Mouse (Mus musculus): ENCODE results near the gene Cpb2. TPM values are rescaled to one million over a fixed set of nuclear protein-coding genes. Genes with fewer than 3 reads are reported as not detected.

The Cpb2 gene
- polyA plus RNA-seq, 1 experiment from 2014 or later = not detected

DNA sequence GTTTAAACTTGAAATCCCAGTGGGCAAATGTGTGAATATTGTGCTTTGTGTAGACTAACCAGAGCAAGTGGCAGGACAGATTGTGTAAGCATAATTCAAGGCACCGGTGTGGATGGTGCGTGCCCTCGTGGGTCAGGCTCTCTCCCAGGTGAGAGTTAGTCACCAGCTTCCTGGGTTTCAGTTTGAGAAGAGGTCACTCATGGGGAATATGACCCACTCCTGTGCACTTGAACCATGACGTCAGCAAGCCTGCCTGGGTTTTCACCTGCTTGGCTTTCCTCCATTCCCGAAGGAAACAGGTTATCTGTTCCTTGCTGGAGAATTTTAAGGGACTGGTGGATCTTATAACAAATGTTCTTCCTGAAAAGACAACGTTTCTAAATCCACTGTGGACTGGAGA is 19.7 kb upstream of the Cpb2 start:
- Histone ChIP-seq H3K4me1 (peaks cover 6% of the 10 kb centered on the region), H3K27ac (no peak overlapping the region), H3K4me2 (replicated peaks) (no peak overlapping the region), H3K9ac (no peak overlapping the region), H3K36me3 (no peaks in the 10 kb centered on the region), H3K27me3 (no peaks in the 10 kb centered on the region), H3K9me3 (replicated peaks) (no peaks in the 10 kb centered on the region), H3K4me3 (no peak overlapping the region)
- ATAC-seq (ENCODE audit: low FRiP score) = no peak
- WGBS = 81% methylated on average over 6 of the region's 6 CpGs

DNA sequence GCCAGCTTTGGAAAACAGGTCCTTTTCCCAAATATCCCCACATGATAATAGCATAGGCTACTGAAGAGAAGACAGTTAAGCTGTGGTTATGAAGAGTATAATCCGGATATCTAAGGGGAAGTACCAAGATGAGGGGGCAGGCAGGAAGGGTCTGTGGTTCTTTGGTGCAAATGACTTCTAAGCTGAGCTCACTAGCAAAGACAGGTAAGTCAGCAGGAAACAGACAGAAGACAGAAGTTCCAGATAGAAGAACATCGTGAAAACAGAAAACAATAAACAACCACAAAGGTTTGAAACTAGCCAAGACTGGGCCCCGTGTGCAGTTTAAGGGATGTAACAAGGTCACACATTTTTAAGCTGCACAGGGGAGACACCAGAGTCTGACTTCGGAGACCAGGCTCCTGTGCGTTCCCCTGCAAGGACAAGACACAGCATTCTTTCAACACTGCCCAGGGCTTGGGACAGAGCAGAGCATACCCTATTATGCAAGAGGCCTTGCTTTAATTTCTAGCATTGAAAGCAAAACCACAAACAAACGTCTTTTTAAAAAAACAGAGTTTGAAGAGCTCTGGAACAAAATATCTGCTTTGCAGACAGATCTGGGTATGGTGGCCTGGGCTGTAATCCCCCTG is 14.5 kb upstream of the Cpb2 start:
- H3K27me3 ChIP-seq = no peaks in the 10 kb centered on the region
- H3K9me3 ChIP-seq (replicated peaks) = no peaks in the 10 kb centered on the region
- no peaks in the 10 kb centered on the region for H3K36me3 ChIP-seq
- WGBS = 77% methylated on average over 6 of the region's 6 CpGs
- no peak overlapping the region for H3K9ac ChIP-seq
- H3K4me2 ChIP-seq (replicated peaks) = no peak overlapping the region
- H3K4me3 ChIP-seq = no peak overlapping the region
- ATAC-seq (ENCODE audit: low FRiP score) = no peak
- H3K27ac ChIP-seq = no peak overlapping the region
- H3K4me1 ChIP-seq = no peaks in the 10 kb centered on the region; the same call in 1 of the 2 replicates

DNA sequence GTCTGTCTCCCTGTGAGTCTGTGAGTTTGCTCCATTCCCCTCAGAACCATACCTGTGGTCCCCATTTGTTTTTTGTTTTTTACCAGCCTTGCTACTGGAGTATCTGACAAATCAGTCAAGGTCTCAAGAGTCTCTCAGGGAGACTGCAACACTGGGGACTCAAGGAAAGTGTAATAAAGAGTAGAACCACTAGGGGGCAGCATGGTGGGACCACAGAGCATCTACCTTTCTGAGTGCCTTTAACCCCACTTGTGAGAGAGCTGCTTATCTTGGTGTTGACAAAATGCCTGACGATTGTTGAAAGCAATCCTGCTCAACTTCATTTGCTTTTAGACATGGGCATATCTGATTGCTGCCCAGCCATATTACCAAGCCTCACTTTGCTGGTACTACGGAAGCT is 12.3 kb upstream of the Cpb2 start:
- Histone ChIP-seq H3K4me1 (no peaks in the 10 kb centered on the region; the same call in 1 of the 2 replicates), H3K4me2 (replicated peaks) (no peak overlapping the region), H3K4me3 (no peak overlapping the region), H3K27me3 (no peaks in the 10 kb centered on the region), H3K36me3 (no peaks in the 10 kb centered on the region), H3K9me3 (replicated peaks) (no peaks in the 10 kb centered on the region), H3K9ac (no peak overlapping the region), H3K27ac (no peak overlapping the region)
- WGBS = 69% methylated on average over 2 of the region's 2 CpGs
- ATAC-seq (ENCODE audit: low FRiP score) = no peak

DNA sequence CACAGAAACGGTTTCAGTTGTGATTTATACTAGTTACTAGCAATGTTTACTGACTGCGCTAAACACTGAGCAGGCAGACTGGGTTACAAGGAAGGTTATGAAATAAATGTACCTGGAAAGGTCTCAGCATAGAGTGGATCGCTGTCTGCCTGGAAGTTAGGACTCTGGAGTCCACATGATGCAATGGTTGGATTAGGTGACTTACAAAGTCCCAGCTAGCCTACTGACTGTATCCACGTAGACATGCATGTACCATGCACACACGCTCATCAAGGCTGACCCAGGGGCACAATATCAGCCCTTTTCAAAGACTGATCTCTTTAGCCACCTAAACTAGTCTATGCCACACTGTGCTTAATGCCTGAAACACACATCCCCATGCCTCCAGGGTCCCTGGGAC is 9.0 kb upstream of the Cpb2 start:
- Histone ChIP-seq H3K27ac (no peak overlapping the region), H3K4me3 (no peak overlapping the region), H3K9ac (no peak overlapping the region), H3K9me3 (replicated peaks) (no peaks in the 10 kb centered on the region), H3K36me3 (no peaks in the 10 kb centered on the region), H3K4me2 (replicated peaks) (no peak overlapping the region), H3K4me1 (peaks cover 12% of the 10 kb centered on the region), H3K27me3 (no peaks in the 10 kb centered on the region)
- 91% methylated on average over 5 of the region's 5 CpGs for WGBS
- ATAC-seq (ENCODE audit: low FRiP score) = no peak

DNA sequence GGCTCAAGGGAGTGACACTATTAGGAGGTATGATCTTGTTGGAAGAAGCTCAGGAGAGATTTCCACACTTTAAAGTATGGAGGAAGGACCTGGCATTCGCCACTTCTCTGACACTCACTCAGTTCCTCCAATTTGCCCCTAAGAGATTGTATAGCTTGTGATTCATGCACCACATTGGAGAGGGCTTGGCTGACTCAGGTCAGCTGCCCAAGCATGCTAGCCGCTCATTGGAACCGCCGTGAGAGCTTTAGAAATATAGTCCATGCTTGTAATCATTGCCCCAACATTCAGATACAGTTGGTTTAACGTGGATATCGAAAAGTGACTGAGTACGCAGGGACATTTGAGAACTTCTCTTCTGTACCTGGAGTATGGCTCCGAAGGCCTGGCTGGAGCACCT is 6.5 kb upstream of the Cpb2 start:
- H3K27me3 ChIP-seq = no peaks in the 10 kb centered on the region
- ATAC-seq (ENCODE audit: low FRiP score) = peak; percentile 48
- peaks cover 12% of the 10 kb centered on the region for H3K4me1 ChIP-seq
- H3K4me3 ChIP-seq = no peak overlapping the region
- H3K36me3 ChIP-seq = no peaks in the 10 kb centered on the region
- peak overlapping the region; percentile 25 for H3K4me2 ChIP-seq (replicated peaks)
- 75% methylated on average over 8 of the region's 8 CpGs for WGBS
- H3K9me3 ChIP-seq (replicated peaks) = no peaks in the 10 kb centered on the region
- no peak overlapping the region for H3K9ac ChIP-seq
- H3K27ac ChIP-seq = peak overlapping the region; percentile 66

DNA sequence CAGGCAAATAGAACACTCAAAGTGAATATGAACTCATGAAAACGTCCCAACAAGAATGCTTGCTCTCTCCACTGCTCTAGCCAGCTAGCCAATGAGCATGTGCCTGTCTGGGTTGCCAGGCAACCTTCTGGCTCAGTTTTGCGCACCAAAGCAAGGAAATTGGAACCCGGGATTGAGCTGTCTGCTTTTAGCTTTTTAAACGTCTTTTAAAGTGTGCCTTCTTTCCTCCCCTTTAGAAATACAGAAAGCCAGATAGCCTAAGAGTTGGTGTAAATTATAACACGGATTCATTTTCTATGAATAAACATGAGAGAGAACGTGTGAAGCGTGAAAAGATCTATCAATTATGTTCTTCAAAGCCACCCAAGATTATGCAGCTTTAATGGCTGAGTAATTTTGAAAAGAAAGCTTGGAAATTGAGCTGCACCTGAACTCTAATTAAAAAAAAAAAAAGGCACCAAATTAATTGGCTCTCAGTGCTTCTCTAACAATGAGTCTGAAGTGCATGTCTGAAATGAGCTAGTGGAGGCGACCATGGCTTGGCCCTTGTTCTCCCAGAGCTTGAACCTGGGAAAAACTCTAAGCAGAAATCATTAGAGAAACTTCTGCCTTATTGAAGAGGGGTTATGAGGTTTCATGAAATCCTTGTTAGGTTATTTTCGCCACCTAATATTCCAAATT is 6.0 kb upstream of the Cpb2 start:
- Histone ChIP-seq H3K4me1 (peaks cover 12% of the 10 kb centered on the region), H3K9me3 (replicated peaks) (no peaks in the 10 kb centered on the region), H3K9ac (no peak overlapping the region), H3K27me3 (no peaks in the 10 kb centered on the region), H3K27ac (peak overlapping the region; percentile 66), H3K4me3 (no peak overlapping the region), H3K36me3 (no peaks in the 10 kb centered on the region), H3K4me2 (replicated peaks) (peak overlapping the region; percentile 25)
- peak; percentile 92 for ATAC-seq (ENCODE audit: low FRiP score)
- WGBS = 24% methylated on average over 9 of the region's 9 CpGs

DNA sequence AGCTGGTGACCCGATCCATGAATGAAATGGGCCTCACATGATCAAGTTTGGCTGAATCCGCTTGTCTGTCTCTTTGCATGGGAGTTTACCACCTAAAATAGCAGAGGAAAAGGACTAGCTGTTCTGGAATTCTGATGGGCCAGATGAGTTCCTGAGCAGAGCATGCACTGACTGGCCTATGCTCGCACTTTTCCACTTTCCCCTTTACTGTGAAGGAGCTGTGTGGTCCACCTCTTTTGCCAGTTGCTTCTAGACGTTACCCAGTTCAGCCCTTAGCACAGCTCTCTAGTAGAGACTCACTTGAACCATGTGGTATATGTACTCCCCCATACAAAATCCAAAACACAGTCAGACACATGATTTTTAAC is 5.5 kb upstream of the Cpb2 start:
- 73% methylated on average over 4 of the region's 4 CpGs for WGBS
- Histone ChIP-seq H3K9ac (no peak overlapping the region), H3K4me1 (peaks cover 12% of the 10 kb centered on the region), H3K9me3 (replicated peaks) (no peaks in the 10 kb centered on the region), H3K4me2 (replicated peaks) (no peak overlapping the region), H3K27me3 (no peaks in the 10 kb centered on the region), H3K27ac (peak overlapping the region; percentile 66), H3K36me3 (no peaks in the 10 kb centered on the region), H3K4me3 (no peak overlapping the region)
- 0 out of 2 replicates have a peak, but pooled peaks have one; percentile 33 for ATAC-seq (ENCODE audit: low FRiP score)

DNA sequence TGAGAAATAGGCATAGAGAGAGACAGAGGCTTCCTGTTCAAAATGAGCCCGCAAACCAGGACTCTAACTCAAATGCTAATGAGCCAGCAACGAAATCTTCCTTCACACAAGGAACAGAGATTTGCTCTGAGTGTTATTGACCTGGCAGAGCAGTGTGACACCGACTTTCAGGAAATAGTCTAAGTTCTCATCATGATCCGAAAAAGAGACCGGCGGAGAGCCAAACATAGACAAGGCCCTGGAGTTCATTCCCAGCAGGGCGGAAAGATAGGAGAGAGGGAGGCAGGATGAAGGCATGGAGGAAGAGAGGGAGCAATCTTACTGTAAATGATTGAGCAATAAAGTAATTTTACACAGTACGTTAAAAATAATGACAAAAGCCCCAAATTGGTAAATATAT is 5.0 kb upstream of the Cpb2 start:
- ATAC-seq (ENCODE audit: low FRiP score) = no peak
- H3K27ac ChIP-seq = no peak overlapping the region
- no peaks in the 10 kb centered on the region for H3K36me3 ChIP-seq
- WGBS = 83% methylated on average over 8 of the region's 8 CpGs
- H3K9ac ChIP-seq = no peak overlapping the region
- H3K4me1 ChIP-seq = peaks cover 12% of the 10 kb centered on the region
- no peaks in the 10 kb centered on the region for H3K27me3 ChIP-seq
- H3K4me2 ChIP-seq (replicated peaks) = no peak overlapping the region
- H3K4me3 ChIP-seq = no peak overlapping the region
- no peaks in the 10 kb centered on the region for H3K9me3 ChIP-seq (replicated peaks)

DNA sequence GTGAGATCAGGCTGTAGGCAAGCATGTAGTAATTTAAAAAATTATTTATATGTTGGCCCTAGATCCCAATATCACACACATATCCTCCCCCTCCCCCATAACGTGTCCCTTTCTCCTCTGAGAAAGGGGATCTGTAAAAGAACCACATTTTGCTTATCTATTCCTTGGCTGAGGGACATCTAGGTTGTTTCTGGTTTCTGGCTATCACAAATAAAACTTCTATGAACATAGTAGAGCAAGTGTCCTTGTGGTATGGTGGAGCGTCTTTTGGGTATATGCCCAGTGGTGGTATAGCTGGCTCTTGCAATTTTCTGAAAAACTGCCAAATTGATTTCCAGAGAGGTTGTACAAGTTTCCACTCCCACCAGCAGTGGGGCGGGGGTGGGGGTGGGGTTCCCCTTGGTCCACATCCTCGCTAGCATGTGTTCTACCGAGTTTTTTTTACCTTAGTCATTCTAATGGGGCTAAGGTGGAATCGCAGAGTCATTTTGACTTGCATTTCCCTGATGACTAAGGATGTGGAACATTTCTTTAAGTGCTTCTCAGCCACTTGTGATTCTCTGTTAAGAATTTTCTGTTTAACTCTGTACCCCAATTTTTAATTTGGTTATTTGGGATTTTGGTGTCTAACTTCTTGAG is 3.9 kb upstream of the Cpb2 start:
- Histone ChIP-seq H3K9ac (no peak overlapping the region), H3K36me3 (no peaks in the 10 kb centered on the region), H3K4me3 (no peak overlapping the region), H3K9me3 (replicated peaks) (no peaks in the 10 kb centered on the region), H3K27ac (no peak overlapping the region), H3K4me2 (replicated peaks) (no peak overlapping the region), H3K4me1 (peaks cover 12% of the 10 kb centered on the region), H3K27me3 (no peaks in the 10 kb centered on the region)
- ATAC-seq (ENCODE audit: low FRiP score) = no peak
- 86% methylated on average over 6 of the region's 6 CpGs for WGBS

DNA sequence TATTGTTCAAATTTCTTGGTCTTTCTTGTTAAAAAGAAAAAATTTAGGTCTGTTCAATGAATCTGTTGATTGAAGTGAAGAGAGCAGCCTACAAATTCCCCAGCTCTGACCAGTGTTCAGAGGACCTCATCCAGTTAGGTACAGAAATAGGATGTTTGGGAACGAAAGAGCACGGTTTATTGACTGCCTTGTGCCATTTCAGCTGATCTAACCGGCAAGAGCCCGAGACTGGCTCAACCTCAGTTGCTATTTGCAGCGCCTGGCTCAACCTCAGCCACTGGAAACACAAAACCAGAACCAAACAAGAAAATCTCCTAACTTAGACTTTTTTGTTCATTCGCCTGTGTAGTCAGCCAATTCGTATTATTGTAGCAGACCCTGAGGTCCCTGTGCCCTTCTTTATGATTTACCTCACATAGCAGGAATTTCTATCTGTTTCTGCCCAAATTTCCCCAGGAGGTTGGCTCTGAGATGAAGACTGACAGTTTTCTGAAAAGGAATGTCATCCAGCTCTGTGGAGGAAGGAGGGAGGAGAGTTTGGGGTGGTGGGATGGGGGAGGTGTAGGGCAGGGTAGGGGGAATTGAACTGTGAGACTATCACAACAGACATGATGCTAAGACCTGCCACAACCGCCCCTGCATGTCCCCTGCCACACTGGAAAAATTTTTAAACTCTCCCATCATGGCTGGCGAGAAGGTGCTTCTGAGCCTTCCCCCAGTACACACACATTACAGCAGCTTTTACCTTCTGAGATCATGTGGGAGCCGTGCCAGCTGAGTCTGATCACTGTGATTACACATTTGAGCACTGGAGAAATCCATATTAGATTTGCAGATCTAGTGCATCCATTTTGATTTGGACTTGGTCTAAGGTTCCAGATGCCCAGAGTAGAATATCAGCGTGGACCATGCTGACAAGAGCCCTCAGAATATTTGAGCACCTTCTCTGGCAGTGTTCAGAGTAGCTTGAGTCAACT is 4.2 kb downstream of the Cpb2 start:
- H3K9ac ChIP-seq = no peak overlapping the region
- no peaks in the 10 kb centered on the region for H3K9me3 ChIP-seq (replicated peaks)
- H3K36me3 ChIP-seq = no peaks in the 10 kb centered on the region
- H3K27me3 ChIP-seq = no peaks in the 10 kb centered on the region
- WGBS = 82% methylated on average over 11 of the region's 11 CpGs
- no peak overlapping the region for H3K4me3 ChIP-seq
- no peak overlapping the region for H3K4me2 ChIP-seq (replicated peaks)
- no peak for ATAC-seq (ENCODE audit: low FRiP score)
- H3K27ac ChIP-seq = no peak overlapping the region
- H3K4me1 ChIP-seq = no peaks in the 10 kb centered on the region

DNA sequence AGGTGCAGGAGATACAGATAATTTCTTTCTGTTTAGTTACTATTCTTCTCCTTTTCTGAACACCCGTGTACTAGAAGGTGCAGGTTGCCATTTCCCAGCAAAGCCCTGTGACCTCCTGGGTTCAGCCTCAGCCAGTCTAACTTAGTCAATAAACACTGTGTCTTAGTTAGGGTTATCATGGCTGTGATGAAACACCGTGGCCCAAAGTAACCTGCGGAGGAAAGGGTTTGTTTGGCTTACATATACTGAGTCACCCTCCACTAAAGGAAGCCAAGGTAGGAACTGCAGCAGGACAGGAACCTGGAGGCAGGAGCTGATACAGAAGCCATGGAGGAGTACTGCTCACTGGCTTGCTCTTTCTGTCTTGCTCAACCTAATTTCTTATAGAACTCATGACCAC is 8.3 kb downstream of the Cpb2 start:
- H3K9ac ChIP-seq = no peak overlapping the region
- ATAC-seq (ENCODE audit: low FRiP score) = no peak
- 89% methylated on average over 3 of the region's 3 CpGs for WGBS

DNA sequence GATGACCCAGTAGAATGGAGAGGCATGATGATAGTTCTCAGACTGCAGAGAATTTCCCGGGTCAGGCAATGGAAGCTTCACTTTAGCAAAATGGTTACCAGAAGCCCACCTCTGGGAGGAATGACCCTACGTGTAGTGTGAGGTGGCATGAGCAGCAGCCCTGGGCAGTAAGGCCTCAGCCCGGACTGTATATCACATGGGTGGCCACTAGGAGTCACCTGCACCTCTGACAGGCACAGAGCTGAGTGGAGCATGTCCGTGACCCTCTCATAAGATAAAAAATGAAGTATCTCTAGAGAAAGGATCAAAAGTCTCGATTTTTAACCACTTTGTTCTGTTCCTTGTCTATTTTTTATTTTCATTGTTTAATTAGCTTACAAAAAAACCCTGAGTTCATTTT is 14.4 kb downstream of the Cpb2 start:
- Histone ChIP-seq H3K4me2 (replicated peaks) (no peak overlapping the region), H3K4me3 (no peak overlapping the region), H3K9ac (no peak overlapping the region), H3K9me3 (replicated peaks) (no peaks in the 10 kb centered on the region), H3K4me1 (no peaks in the 10 kb centered on the region), H3K36me3 (no peaks in the 10 kb centered on the region), H3K27ac (no peak overlapping the region), H3K27me3 (no peaks in the 10 kb centered on the region)
- whole genome bisulfite sequencing = 53% methylated on average over 5 of the region's 5 CpGs
- no peak for ATAC-seq (ENCODE audit: low FRiP score)

More for the DNA sequence above, 8.3 kb downstream of the Cpb2 start:
- H3K9me3 ChIP-seq (replicated peaks) = no peaks in the 10 kb centered on the region
- H3K36me3 ChIP-seq = no peaks in the 10 kb centered on the region
- H3K4me1 ChIP-seq = no peaks in the 10 kb centered on the region
- no peaks in the 10 kb centered on the region for H3K27me3 ChIP-seq
- no peak overlapping the region for H3K4me3 ChIP-seq
- H3K4me2 ChIP-seq (replicated peaks) = no peak overlapping the region
- no peak overlapping the region for H3K27ac ChIP-seq

Measured in hindbrain, embryonic 12.5 days (tissue).